Mouse (Mus musculus) hindbrain, embryonic 16.5 days (tissue): ENCODE results near the gene Bsdc1. TPM values are rescaled to one million over a fixed set of nuclear protein-coding genes. Genes with fewer than 3 reads are reported as not detected.
A peak's percentile ranks its signal among the peaks of the same experiment; 100 is the strongest.
"Not testable (repeated sequence)": the region's sequence is repeated elsewhere in the genome, so short reads cannot be mapped to it uniquely, and the experiment has no call there.

Experiments used
- ATAC-seq: fragments of 200-750 bp; cut with Nextera tagmentation; 2 replicates; pipeline ENCODE4 v1.8.0; 2017; ENCODE audit warnings: moderate TSS enrichment, moderate library complexity
- H3K27ac ChIP-seq: fragments of 300-500 bp; sonication (generic); 2 replicates; pipeline ENCODE4 v1.5.1; 2014; ENCODE audit warnings: low read depth, mild to moderate bottlenecking, control low read depth, low read length, moderate library complexity
- H3K27me3 ChIP-seq: fragments of 300-500 bp; sonication (generic); replicated peaks from 2 replicates; pipeline ENCODE4 v1.6.1; 2014; ENCODE audit warnings: low read length; ENCODE audit not compliant: control insufficient read depth, insufficient read depth
- H3K36me3 ChIP-seq: fragments of 300-500 bp; sonication (generic); 2 replicates; pipeline ENCODE4 v1.6.1; 2014; ENCODE audit warnings: mild to moderate bottlenecking, low read length, moderate library complexity, mixed read lengths; ENCODE audit not compliant: control insufficient read depth, insufficient read depth
- H3K4me1 ChIP-seq: fragments of 300-500 bp; sonication (generic); 2 replicates; pipeline ENCODE4 v1.6.1; 2014; ENCODE audit warnings: low read depth, low read length; ENCODE audit not compliant: control insufficient read depth, insufficient read depth
- H3K4me2 ChIP-seq: fragments of 300-500 bp; sonication (generic); 2 replicates; pipeline ENCODE4 v1.6.1; 2014; ENCODE audit warnings: mild to moderate bottlenecking, low read length, control low read depth, moderate library complexity
- H3K4me3 ChIP-seq: fragments of 300-500 bp; sonication (generic); 2 replicates; pipeline ENCODE4 v1.5.1; 2014; ENCODE audit warnings: mild to moderate bottlenecking, low read length, control low read depth, moderate library complexity
- H3K9ac ChIP-seq: fragments of 300-500 bp; sonication (generic); 2 replicates; pipeline ENCODE4 v1.6.1; 2014; ENCODE audit warnings: low read depth, mild to moderate bottlenecking, control low read depth, low read length, moderate library complexity
- H3K9me3 ChIP-seq: fragments of 300-500 bp; sonication (generic); 2 replicates; pipeline ENCODE4 v1.6.1; 2014; ENCODE audit warnings: mild to moderate bottlenecking, low read length, moderate library complexity; ENCODE audit not compliant: control insufficient read depth
- WGBS: fragments of 180-500 bp; shearing (Covaris S2); extraction: QIAGEN DNeasy Blood & Tissue Kit; methylation state at CpG from one replicate; pipeline ENCODE4 v1.1.7; 2014; 5-methylcytosine and 5-hydroxymethylcytosine counted together
- polyA plus RNA-seq: library from polyadenylated mRNA; unstranded; fragments of >200 nt; fragmentation: Nextera tagmentation; extraction: Ambion mirVana; gene quantifications from 2 replicates; pipeline ENCODE4 v1.2.1, GENCODE M21; 2015

The Bsdc1 gene
- polyA plus RNA-seq, 1 experiment from 2014 or later = 34.6 TPM

DNA sequence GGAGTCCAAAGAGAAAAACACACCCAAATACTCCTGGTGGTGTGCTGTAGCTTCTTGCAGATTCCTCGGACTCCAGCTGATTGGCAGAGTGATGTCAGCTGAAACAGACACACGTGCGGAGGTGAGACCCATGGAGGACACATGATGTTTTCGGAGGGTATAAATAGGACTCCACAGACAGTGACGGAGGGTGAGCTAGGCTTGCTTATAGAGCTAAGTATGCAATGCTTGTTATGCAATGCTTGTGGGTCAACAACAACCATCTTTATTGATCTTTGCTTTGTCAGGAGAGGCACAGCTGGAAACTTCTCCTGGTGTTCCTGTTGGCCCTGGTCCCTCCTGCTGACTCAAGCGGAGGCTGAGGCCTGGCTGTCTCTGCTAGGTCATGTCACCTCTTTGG is 12.7 kb upstream of the Bsdc1 start:
- Histone ChIP-seq H3K4me3 (no peak overlapping the region), H3K9ac (no peak overlapping the region), H3K4me2 (no peak overlapping the region), H3K4me1 (no peaks in the 10 kb centered on the region), H3K36me3 (no peaks in the 10 kb centered on the region), H3K9me3 (no peaks in the 10 kb centered on the region), H3K27ac (no peak overlapping the region), H3K27me3 (no peaks in the 10 kb centered on the region)
- ATAC-seq = no peak
- 91% methylated on average over 6 of the region's 6 CpGs for WGBS

DNA sequence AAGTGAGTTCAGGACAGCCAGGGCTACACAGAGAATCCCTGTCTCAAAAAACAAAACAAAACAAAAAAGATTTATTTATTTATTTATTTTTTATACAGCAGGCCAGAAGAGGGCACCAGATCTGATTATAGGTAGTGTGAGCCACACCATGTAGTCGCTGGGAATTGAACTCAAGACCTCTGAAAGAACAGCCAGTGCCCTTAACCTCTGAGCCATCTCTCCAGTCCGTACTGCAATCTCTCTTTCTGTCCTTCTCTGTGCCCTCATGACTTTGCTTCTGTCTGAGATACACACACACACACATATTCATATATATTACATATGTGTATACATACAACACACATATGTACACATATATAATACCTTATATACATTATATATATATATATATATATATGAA is 10.5 kb upstream of the Bsdc1 start:
- H3K27ac ChIP-seq = no peak overlapping the region
- H3K36me3 ChIP-seq = no peaks in the 10 kb centered on the region
- H3K9ac ChIP-seq = no peak overlapping the region
- no peaks in the 10 kb centered on the region for H3K27me3 ChIP-seq
- no peak overlapping the region for H3K4me3 ChIP-seq
- ATAC-seq = no peak
- no peaks in the 10 kb centered on the region for H3K9me3 ChIP-seq
- no peaks in the 10 kb centered on the region for H3K4me1 ChIP-seq
- 80% methylated on average over 2 of the region's 2 CpGs for whole genome bisulfite sequencing
- H3K4me2 ChIP-seq = no peak overlapping the region

GRCm38 (mm10) chr4:129451471-129452169 is 9.8 kb upstream of the Bsdc1 start:
- WGBS = 88% methylated on average over 15 of the region's 15 CpGs

DNA sequence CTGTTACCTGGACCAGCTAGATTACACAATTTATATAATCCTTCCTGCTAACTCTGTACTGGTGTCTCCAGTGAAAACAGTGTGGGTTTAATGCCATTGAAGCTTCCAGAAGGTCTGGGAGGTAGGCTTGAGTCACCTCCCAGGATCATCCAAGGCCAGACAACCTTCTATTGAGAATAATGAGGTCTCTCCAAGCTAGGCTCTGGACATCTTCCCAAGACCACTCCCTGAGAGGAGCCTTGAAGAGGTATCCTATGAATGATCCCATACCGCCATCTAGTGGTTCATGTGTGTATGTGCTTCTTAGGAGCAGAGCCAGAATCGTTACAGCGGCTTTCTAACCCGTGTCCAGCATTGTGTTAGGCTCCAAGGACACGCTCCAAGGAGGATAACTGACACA is 6.1 kb upstream of the Bsdc1 start:
- Histone ChIP-seq H3K9ac (no peak overlapping the region), H3K4me1 (no peaks in the 10 kb centered on the region), H3K36me3 (no peaks in the 10 kb centered on the region), H3K27ac (no peak overlapping the region), H3K9me3 (no peaks in the 10 kb centered on the region), H3K4me3 (no peak overlapping the region), H3K4me2 (no peak overlapping the region), H3K27me3 (no peaks in the 10 kb centered on the region)
- WGBS = 1% methylated on average over 5 of the region's 5 CpGs
- peak; percentile 90 for ATAC-seq

More at GRCm38 (mm10) chr4:129451471-129452169, 9.8 kb upstream of the Bsdc1 start:
- H3K4me1 ChIP-seq = no peaks in the 10 kb centered on the region
- no peak overlapping the region for H3K4me3 ChIP-seq
- H3K27ac ChIP-seq = no peak overlapping the region
- H3K9ac ChIP-seq = no peak overlapping the region
- no peaks in the 10 kb centered on the region for H3K36me3 ChIP-seq
- no peaks in the 10 kb centered on the region for H3K27me3 ChIP-seq
- ATAC-seq = no peak
- H3K4me2 ChIP-seq = no peak overlapping the region
- no peaks in the 10 kb centered on the region for H3K9me3 ChIP-seq

DNA sequence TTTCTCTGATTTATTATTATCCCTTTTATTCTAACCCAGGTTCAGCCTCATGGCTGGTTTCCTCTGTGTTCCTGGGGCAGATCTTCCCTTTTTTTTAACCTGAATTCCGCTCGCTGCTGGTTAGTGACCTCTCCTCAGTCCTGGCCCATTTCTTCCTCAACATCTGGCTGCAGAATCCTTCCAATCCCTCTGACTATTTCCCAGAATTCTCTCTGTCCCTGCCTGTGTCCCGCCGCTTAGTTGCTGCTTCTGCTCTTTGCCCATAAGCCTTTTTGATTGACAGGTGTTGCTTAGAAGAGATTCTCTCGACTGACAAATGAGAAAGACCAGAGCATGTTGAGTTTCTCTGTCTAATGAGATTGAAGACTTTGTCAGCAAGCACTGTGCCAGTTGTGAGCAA is 5.3 kb upstream of the Bsdc1 start:
- Histone ChIP-seq H3K27me3 (no peaks in the 10 kb centered on the region), H3K4me1 (no peaks in the 10 kb centered on the region), H3K4me2 (no peak overlapping the region), H3K36me3 (no peaks in the 10 kb centered on the region), H3K27ac (no peak overlapping the region), H3K9ac (no peak overlapping the region), H3K9me3 (no peaks in the 10 kb centered on the region), H3K4me3 (no peak overlapping the region)
- 58% methylated on average over 5 of the region's 5 CpGs for WGBS
- ATAC-seq = no peak

DNA sequence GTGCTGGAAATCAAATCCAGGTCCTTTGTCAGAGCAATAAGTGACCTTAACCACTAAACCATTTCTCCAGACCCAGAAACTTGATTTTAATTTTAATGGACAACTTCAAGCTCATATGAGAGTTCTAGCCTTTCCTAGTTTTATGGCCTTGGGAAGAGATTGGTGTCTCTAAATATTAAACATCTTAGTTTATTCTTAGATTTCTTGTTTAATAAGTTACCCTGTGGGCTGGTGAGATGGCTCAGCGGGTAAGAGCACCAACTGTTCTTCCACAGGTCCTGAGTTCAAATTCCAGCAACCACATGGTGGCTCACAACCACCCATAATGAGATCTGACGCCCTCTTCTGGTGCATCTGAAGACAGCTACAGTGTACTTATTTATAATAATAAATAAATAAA is 4.1 kb upstream of the Bsdc1 start:
- not testable (repeated sequence) for H3K9ac ChIP-seq, H3K27me3 ChIP-seq, H3K36me3 ChIP-seq, H3K4me2 ChIP-seq, H3K27ac ChIP-seq, ATAC-seq, H3K4me1 ChIP-seq, H3K4me3 ChIP-seq, H3K9me3 ChIP-seq
- WGBS = 75% methylated on average over 2 of the region's 2 CpGs

DNA sequence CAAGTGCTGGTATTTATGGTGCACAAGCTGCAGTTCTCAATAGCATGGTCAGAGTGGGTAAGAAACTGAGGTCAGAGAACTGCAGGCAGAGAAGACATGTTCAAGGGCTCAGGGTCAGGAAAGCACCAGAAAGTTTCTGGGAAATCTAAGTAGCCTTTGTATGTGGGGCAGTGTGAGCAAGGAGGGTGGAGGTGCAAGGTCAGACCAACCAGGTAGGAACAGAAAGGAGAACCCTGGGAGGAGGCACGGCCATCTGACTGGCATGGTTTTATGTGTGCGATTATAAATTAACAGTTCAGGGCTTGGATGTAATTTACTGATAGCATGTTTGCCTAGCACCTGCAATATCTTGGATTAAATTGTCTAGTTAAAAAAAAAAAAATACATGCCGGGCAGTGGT is 1.7 kb upstream of the Bsdc1 start:
- WGBS = 90% methylated on average over 3 of the region's 3 CpGs
- H3K4me2 ChIP-seq = no peak overlapping the region
- no peak for ATAC-seq
- no peaks in the 10 kb centered on the region for H3K27me3 ChIP-seq
- H3K9me3 ChIP-seq = no peaks in the 10 kb centered on the region
- H3K4me3 ChIP-seq = no peak overlapping the region
- peaks cover 8% of the 10 kb centered on the region for H3K4me1 ChIP-seq
- H3K27ac ChIP-seq = no peak overlapping the region
- no peaks in the 10 kb centered on the region for H3K36me3 ChIP-seq
- no peak overlapping the region for H3K9ac ChIP-seq

GRCm38 (mm10) chr4:129460827-129461182 is 576 bp upstream of the Bsdc1 start:
- Histone ChIP-seq H3K4me3 (peak overlapping the region; percentile 44), H3K4me1 (peaks cover 8% of the 10 kb centered on the region), H3K27ac (peak overlapping the region; percentile 82), H3K36me3 (peaks cover 3% of the 10 kb centered on the region), H3K9ac (peak overlapping the region; percentile 67), H3K27me3 (no peaks in the 10 kb centered on the region), H3K4me2 (peak overlapping the region; percentile 65), H3K9me3 (no peaks in the 10 kb centered on the region)
- peak; percentile 19 for ATAC-seq
- 0% methylated on average over 4 of the region's 4 CpGs for WGBS

DNA sequence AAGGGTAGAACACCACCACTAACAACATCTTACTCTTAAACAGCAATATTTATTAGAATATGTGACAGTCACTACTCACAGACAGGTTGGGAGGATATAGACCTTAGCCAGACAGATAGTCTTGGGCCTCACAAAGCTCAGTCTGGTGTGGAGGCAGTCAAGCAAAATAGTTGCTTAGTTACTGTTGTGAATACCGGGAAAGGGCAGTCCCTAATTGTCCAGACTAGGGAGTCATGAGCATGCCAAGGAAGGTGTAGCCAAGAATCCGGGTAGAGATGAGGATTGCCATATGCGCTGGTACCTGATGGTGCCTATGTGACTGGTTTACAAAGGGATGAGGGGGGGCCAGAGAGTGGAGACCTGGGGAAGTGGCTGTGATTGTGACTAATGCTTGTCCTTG is 737 bp downstream of the Bsdc1 start:
- H3K9me3 ChIP-seq = no peaks in the 10 kb centered on the region
- peak overlapping the region; percentile 85 for H3K4me3 ChIP-seq
- 37% methylated on average over 3 of the region's 3 CpGs for WGBS

More for the DNA sequence above, 737 bp downstream of the Bsdc1 start:
- no peaks in the 10 kb centered on the region for H3K27me3 ChIP-seq
- peaks cover 8% of the 10 kb centered on the region for H3K36me3 ChIP-seq
- H3K4me2 ChIP-seq = peak overlapping the region; percentile 70
- peaks cover 8% of the 10 kb centered on the region for H3K4me1 ChIP-seq
- ATAC-seq = no peak
- H3K27ac ChIP-seq = peak overlapping the region; percentile 79
- peak overlapping the region; percentile 87 for H3K9ac ChIP-seq
